32 mouse cellular contexts compared by ENCODE assay signal in genomic region chr5:65895764-65896163, GRCm38 (mm10). TPM values are rescaled to one million over a fixed set of nuclear protein-coding genes. Genes with fewer than 3 reads are reported as not detected.
DNase-seq lines count a peak whose midpoint lies in the region; ATAC-seq lines count a peak whose summit lies in the region.
"Had no signal": no experiment of that assay in that cellular context is flagged by ENCODE, and none has a peak within 500 bp of the region (broad histone marks: within the 10 kb centered on the region; RNA-seq: fewer than 3 reads in every experiment).

No protein-coding gene starts in this region.

- no peak for DNase-seq in heart, embryonic 10.5 days (ENCODE audit: low spot score)
- no peak for DNase-seq in heart, postnatal 10 days
- DNase-seq in heart, postnatal 25 days (ENCODE audit: low spot score), result no peak
- DNase-seq in A20 (ENCODE audit: low read depth, low spot score), result peak; percentile 13
- peak; percentile 55 for DNase-seq in induced T-regulatory cell, adult 2 months (ENCODE audit: low read depth)
- DNase-seq in kidney, postnatal 36 days, result no peak
- DNase-seq: adrenal gland, postnatal 10 days; cerebellum, adult 9-10 months; embryo, embryonic 11 days; gastrocnemius, postnatal 14 days; kidney, adult 2 months; kidney, postnatal 4 days; right cerebral cortex, postnatal 4 days had no signal

- H3K9ac ChIP-seq in heart, embryonic 15.5 days, result no peak overlapping the region
- H3K9ac ChIP-seq: embryonic facial prominence, embryonic 12.5 days; intestine, embryonic 15.5 days; lung, embryonic 15.5 days had no signal

- no peak for ATAC-seq in heart, embryonic 15.5 days (replicated peaks; ENCODE audit: insufficient number of reproducible peaks, insufficient read depth, low FRiP score, low read depth)
- ATAC-seq: forebrain, embryonic 14.5 days; hindbrain, embryonic 16.5 days; intestine, embryonic 15.5 days; midbrain, embryonic 16.5 days; Patski had no signal

- peaks cover 17% of the 10 kb centered on the region for H3K4me1 ChIP-seq in heart, embryonic 10.5 days
- peaks cover 20% of the 10 kb centered on the region for H3K4me1 ChIP-seq in heart, embryonic 15.5 days (replicated peaks)

- WGBS in heart, embryonic 10.5 days, result 53% methylated on average over 7 of the region's 7 CpGs
- 47% methylated on average over 7 of the region's 7 CpGs for WGBS in heart, embryonic 15.5 days

- no peaks in the 10 kb centered on the region for H3K9me3 ChIP-seq in heart, embryonic 10.5 days
- H3K9me3 ChIP-seq in heart, embryonic 15.5 days (replicated peaks), result no peaks in the 10 kb centered on the region
- H3K9me3 ChIP-seq: embryonic facial prominence, embryonic 12.5 days; intestine, embryonic 15.5 days; lung, embryonic 15.5 days had no signal

- no peaks in the 10 kb centered on the region for H3K27me3 ChIP-seq in heart, embryonic 10.5 days (ENCODE audit: insufficient read depth, poor library complexity, severe bottlenecking)
- no peaks in the 10 kb centered on the region for H3K27me3 ChIP-seq in heart, embryonic 15.5 days
- H3K27me3 ChIP-seq: CH12.LX; embryonic facial prominence, embryonic 12.5 days; intestine, embryonic 15.5 days; lung, embryonic 15.5 days; Patski had no signal

- 0 out of 2 replicates have a peak overlapping the region, but pooled peaks have one; percentile 10 for H3K27ac ChIP-seq in heart, embryonic 10.5 days
- peak overlapping the region; percentile 46 for H3K27ac ChIP-seq in heart, embryonic 15.5 days
- H3K27ac ChIP-seq: embryonic facial prominence, embryonic 12.5 days; intestine, embryonic 15.5 days; lung, embryonic 15.5 days had no signal

- H3K4me2 ChIP-seq in heart, embryonic 15.5 days, result no peak overlapping the region
- H3K4me2 ChIP-seq: embryonic facial prominence, embryonic 12.5 days; intestine, embryonic 15.5 days; lung, embryonic 15.5 days; midbrain, embryonic 11.5 days had no signal

- no peaks in the 10 kb centered on the region for H3K36me3 ChIP-seq in heart, embryonic 10.5 days
- no peaks in the 10 kb centered on the region for H3K36me3 ChIP-seq in heart, embryonic 15.5 days
- H3K36me3 ChIP-seq: embryonic facial prominence, embryonic 12.5 days; intestine, embryonic 15.5 days; lung, embryonic 15.5 days had no signal

- no peak overlapping the region for H3K4me3 ChIP-seq in heart, embryonic 10.5 days
- no peak overlapping the region for H3K4me3 ChIP-seq in heart, embryonic 15.5 days
- H3K4me3 ChIP-seq: embryonic facial prominence, embryonic 12.5 days; intestine, embryonic 15.5 days; lung, embryonic 15.5 days had no signal

- intact Hi-C loops in heart, postnatal 10 days (cut with DNase I), result no loop called here
- intact Hi-C loops in heart, postnatal 25 days (cut with DNase I), result no loop called here

RNA-seq across cellular contexts. Expression of gene Rhoh, which starts 34.8 kb away (rescaled TPM):
- 0.55 and 0.73 TPM in 2 replicates for polyA plus RNA-seq in heart, embryonic 10.5 days (2016; fragmentation: Nextera tagmentation; extraction: Ambion mirVana)
- total RNA-seq in heart, postnatal 10 days (2021), result under 1 TPM; 0.86 to 0.92 TPM
- polyA plus RNA-seq in heart, embryonic 15.5 days (2015; fragmentation: Nextera tagmentation; extraction: Ambion mirVana), result 1.2 and 7.7 TPM in 2 replicates
- total RNA-seq in heart, postnatal 25 days (2021), result under 1 TPM; 0.42 to 0.87 TPM

RNA-seq across cellular contexts. Expression of gene Chrna9, which starts 39.0 kb away (rescaled TPM):
- polyA plus RNA-seq in heart, embryonic 10.5 days (2016; fragmentation: Nextera tagmentation; extraction: Ambion mirVana), result 0.09 TPM in 1 of 2 replicates, not detected in the other
- under 1 TPM in 1 of 2 experiments, not detected in 1; 0.55 TPM for total RNA-seq in heart, postnatal 10 days (2021)
- polyA plus RNA-seq in heart, embryonic 15.5 days (2015; fragmentation: Nextera tagmentation; extraction: Ambion mirVana), result 0.21 and 2.5 TPM in 2 replicates
- under 1 TPM in 1 of 2 experiments, not detected in 1; 0.22 TPM for total RNA-seq in heart, postnatal 25 days (2021)
- total RNA-seq: CH12.LX; granulocyte monocyte progenitor cell, adult 5-6 weeks; layer of hippocampus, adult 8-10 months; layer of hippocampus, postnatal 25 days; left cerebral cortex, adult 8-10 months; left cerebral cortex, postnatal 36 days; liver, adult 2 months; megakaryocyte, adult 5-6 weeks; neutrophil, adult 5-6 weeks had no signal
- polyA plus RNA-seq: forebrain, embryonic 14.5 days; hindbrain, embryonic 16.5 days; intestine, embryonic 15.5 days; kidney, adult 2 months; liver, adult 2 months; midbrain, embryonic 11.5 days; midbrain, embryonic 16.5 days; Patski; stomach, embryonic 14.5 days had no signal

Comparison
In these comparisons a context has a peak if more than half of its experiments do, and no peak if none do; other contexts are left out.
1. DNase-seq: peak in A20 (single experiment) and induced T-regulatory cell, adult 2 months (single experiment); none in heart, embryonic 10.5 days (single experiment), heart, postnatal 10 days (0 of 2), heart, postnatal 25 days (single experiment) and kidney, postnatal 36 days (0 of 2).